Mouse (Mus musculus): Measurements from ENCODE around the gene D930048N14Rik. TPM values are rescaled to one million over a fixed set of nuclear protein-coding genes. Genes with fewer than 3 reads are reported as not detected.

D930048N14Rik gene
- total and polyA plus RNA-seq, 2 experiments from 2014 or later, result 0.08 to 0.78 TPM

DNA sequence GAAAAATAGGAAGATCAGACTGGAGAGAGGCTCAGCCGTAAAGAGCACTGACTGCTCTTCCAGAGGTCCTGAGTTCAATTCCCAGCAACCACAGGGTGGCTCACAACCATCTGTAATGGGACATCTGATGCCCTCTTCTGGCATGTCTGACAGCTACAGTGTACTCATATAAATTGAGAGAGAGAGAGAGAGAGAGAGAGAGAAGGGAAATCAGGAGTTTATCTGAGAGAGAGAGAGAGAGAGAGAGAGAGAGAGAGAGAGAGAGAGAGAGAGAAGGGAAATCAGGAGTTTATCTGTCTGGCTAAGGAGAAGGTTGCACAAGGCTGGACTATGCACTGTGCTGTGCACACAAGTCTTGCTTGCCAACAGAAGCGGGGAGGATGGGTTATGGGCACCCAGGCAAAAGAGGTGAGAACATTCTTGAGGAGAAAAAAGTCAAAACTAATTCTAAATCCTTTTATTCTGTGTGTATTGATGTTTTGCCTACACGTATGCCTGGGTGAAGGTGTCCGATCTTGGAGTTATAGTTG lies 2.2 kb downstream of the D930048N14Rik start:
- TF ChIP-seq CTCF (IDR thresholded peaks at IDR 0.05; ENCODE audit: low read depth) (no peak), EP300 (IDR thresholded peaks at IDR 0.05; ENCODE audit: low read depth) (no peak)
- no peaks in the 10 kb centered on the region for H3K9me3 ChIP-seq (replicated peaks; ENCODE audit: control insufficient read depth, low read length)
- no peak overlapping the region for H3K4me3 ChIP-seq (ENCODE audit: low read depth, low read length)
- ATAC-seq (ENCODE audit: insufficient read depth, low read depth) (no peak), DNase-seq (ENCODE audit: low spot score) (no peak)
- no peak overlapping the region for H3K27ac ChIP-seq (ENCODE audit: low read depth)
- H3K4me2 ChIP-seq (ENCODE audit: low read depth, low read length), result no peak overlapping the region
- no peak overlapping the region for H3K9ac ChIP-seq (replicated peaks; ENCODE audit: low read depth, low read length)
- peaks cover 18% of the 10 kb centered on the region for H3K4me1 ChIP-seq (ENCODE audit: control insufficient read depth, insufficient read depth)
- 88% methylated on average over 4 of the region's 4 CpGs for WGBS
- H3K27me3 ChIP-seq (ENCODE audit: control insufficient read depth, insufficient read depth, low read length), result no peaks in the 10 kb centered on the region
- H3K36me3 ChIP-seq (replicated peaks; ENCODE audit: control insufficient read depth, insufficient read depth, low read length), result no peaks in the 10 kb centered on the region

DNA sequence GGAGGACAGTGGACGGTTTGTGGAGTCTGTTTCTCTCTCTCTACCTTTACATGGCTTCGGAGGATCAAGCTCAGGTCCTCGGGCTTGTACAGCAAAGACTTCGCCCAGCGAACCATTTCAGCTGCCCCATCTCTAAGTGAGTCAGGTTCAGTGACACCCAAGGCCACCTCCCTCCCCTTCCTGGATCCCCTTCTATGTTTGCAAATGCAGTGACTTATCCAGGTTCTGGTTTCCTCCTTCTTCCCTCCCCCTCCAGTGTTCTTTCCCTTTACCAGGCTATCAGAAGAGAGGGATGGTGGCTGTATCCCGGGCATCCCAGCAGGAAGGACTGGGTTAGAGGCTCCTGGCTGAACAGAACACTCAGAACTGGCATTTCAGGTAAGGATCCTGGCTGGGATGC lies 3.0 kb downstream of the D930048N14Rik start:
- Histone ChIP-seq H3K4me1 (ENCODE audit: control insufficient read depth, insufficient read depth) (peaks cover 13% of the 10 kb centered on the region), H3K4me2 (ENCODE audit: low read depth, low read length) (no peak overlapping the region), H3K9me3 (replicated peaks; ENCODE audit: control insufficient read depth, low read length) (no peaks in the 10 kb centered on the region), H3K36me3 (replicated peaks; ENCODE audit: control insufficient read depth, insufficient read depth, low read length) (no peaks in the 10 kb centered on the region), H3K9ac (replicated peaks; ENCODE audit: low read depth, low read length) (no peak overlapping the region), H3K27ac (ENCODE audit: low read depth) (no peak overlapping the region), H3K27me3 (ENCODE audit: control insufficient read depth, insufficient read depth, low read length) (no peaks in the 10 kb centered on the region), H3K4me3 (ENCODE audit: low read depth, low read length) (no peak overlapping the region)
- DNase-seq (ENCODE audit: low spot score) (no peak), ATAC-seq (ENCODE audit: insufficient read depth, low read depth) (no peak)
- 79% methylated on average over 6 of the region's 6 CpGs for WGBS
- TF ChIP-seq EP300 (IDR thresholded peaks at IDR 0.05; ENCODE audit: low read depth) (no peak), CTCF (IDR thresholded peaks at IDR 0.05; ENCODE audit: low read depth) (no peak)

DNA sequence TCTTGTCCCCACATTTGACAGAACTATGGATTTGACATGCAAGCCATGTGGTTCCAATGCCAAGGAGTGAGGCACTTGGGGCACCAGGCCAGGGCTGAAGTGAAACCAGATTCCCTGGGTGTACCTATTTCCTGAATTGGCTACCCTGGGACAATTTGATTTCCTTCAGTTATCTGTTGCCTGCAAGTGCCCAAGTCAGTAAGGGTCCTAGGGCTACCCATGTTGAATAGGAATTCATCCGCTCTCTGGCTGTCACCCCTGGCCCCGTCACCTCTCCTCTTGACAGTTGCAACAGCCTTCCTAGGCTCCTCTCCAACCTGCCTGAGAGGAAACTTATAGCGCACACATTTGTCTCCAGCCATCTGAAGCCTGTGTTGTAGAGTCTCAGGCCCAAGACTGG lies 4.1 kb downstream of the D930048N14Rik start:
- WGBS, result 89% methylated on average over 3 of the region's 3 CpGs
- Histone ChIP-seq H3K27ac (ENCODE audit: low read depth) (no peak overlapping the region), H3K9ac (replicated peaks; ENCODE audit: low read depth, low read length) (no peak overlapping the region), H3K9me3 (replicated peaks; ENCODE audit: control insufficient read depth, low read length) (no peaks in the 10 kb centered on the region), H3K36me3 (replicated peaks; ENCODE audit: control insufficient read depth, insufficient read depth, low read length) (no peaks in the 10 kb centered on the region), H3K4me1 (ENCODE audit: control insufficient read depth, insufficient read depth) (peaks cover 6% of the 10 kb centered on the region; the same call in 1 of the 2 replicates), H3K4me3 (ENCODE audit: low read depth, low read length) (no peak overlapping the region), H3K4me2 (ENCODE audit: low read depth, low read length) (no peak overlapping the region), H3K27me3 (ENCODE audit: control insufficient read depth, insufficient read depth, low read length) (no peaks in the 10 kb centered on the region)
- DNase-seq (ENCODE audit: low spot score), result no peak
- ATAC-seq (ENCODE audit: insufficient read depth, low read depth), result no peak
- no peak for TF ChIP-seq EP300 (IDR thresholded peaks at IDR 0.05; ENCODE audit: low read depth)
- TF ChIP-seq CTCF (IDR thresholded peaks at IDR 0.05; ENCODE audit: low read depth), result no peak

DNA sequence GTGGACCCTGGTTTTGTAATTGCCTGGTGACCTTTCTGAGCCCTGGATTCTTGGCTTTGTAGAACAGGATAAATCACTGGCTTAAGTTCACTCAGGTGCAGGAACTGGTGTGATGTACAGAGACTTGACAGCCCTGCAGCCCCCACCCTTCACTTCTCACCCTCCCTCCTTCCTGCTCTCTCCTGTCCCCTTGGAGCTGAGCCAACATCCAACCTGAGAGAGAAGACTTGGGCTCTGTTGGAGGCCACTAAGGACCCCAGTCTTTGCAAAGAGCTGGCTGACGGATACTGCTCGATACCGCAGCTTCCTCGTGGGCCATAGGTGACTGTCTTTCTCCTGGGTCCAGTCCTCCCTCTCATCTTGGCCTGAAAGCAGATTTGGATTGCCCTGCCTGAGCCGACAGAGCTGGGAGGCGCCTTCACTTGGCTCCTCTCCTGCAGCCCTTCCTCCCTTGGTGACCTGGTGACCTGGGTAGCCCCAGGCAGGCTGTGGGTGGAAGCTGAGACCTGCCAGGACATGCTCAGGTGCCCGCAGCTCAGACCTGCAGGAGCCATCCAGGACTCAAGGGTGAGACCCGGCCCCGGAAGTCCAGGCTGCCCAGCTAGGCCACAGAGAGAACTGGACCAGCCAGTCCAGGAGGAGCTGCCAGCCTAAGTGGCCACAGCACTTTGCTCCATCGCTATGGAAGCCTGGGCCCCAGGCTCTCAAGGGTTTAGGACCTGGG lies 6.2 kb downstream of the D930048N14Rik start:
- Histone ChIP-seq H3K4me3 (ENCODE audit: low read depth, low read length) (no peak overlapping the region), H3K4me2 (ENCODE audit: low read depth, low read length) (no peak overlapping the region), H3K36me3 (replicated peaks; ENCODE audit: control insufficient read depth, insufficient read depth, low read length) (no peaks in the 10 kb centered on the region), H3K9me3 (replicated peaks; ENCODE audit: control insufficient read depth, low read length) (no peaks in the 10 kb centered on the region), H3K27me3 (ENCODE audit: control insufficient read depth, insufficient read depth, low read length) (no peaks in the 10 kb centered on the region), H3K27ac (ENCODE audit: low read depth) (no peak overlapping the region), H3K9ac (replicated peaks; ENCODE audit: low read depth, low read length) (no peak overlapping the region), H3K4me1 (ENCODE audit: control insufficient read depth, insufficient read depth) (peaks cover 3% of the 10 kb centered on the region; the same call in 1 of the 2 replicates)
- WGBS, result 78% methylated on average over 10 of the region's 10 CpGs
- ATAC-seq (ENCODE audit: insufficient read depth, low read depth), result no peak
- no peak for TF ChIP-seq EP300 (IDR thresholded peaks at IDR 0.05; ENCODE audit: low read depth)
- no peak for TF ChIP-seq CTCF (IDR thresholded peaks at IDR 0.05; ENCODE audit: low read depth)
- DNase-seq (ENCODE audit: low spot score), result no peak

DNA sequence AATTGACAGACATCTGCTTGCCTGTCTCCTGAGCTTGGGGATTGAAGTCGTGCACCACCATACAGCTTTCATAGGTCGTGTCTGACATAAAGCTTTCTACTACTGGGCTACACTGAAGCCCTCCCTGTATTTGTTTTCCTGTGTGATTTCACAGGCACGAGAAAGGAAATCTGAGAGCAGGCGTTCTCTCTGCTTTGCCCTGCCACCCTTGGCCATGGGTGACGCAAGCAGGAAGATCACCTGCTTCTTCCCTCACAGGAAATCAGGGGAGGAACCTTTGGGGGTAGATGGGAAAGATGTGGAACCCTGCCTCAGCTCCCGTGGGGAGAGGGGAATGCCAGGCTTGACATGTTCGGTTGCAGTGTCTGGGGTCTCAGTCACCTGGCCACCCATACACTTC lies 7.5 kb downstream of the D930048N14Rik start:
- Histone ChIP-seq H3K9me3 (replicated peaks; ENCODE audit: control insufficient read depth, low read length) (no peaks in the 10 kb centered on the region), H3K27ac (ENCODE audit: low read depth) (no peak overlapping the region), H3K4me3 (ENCODE audit: low read depth, low read length) (no peak overlapping the region), H3K9ac (replicated peaks; ENCODE audit: low read depth, low read length) (0 out of 2 replicates have a peak overlapping the region, but pooled peaks have one; percentile 26), H3K4me1 (ENCODE audit: control insufficient read depth, insufficient read depth) (peaks cover 3% of the 10 kb centered on the region; the same call in 1 of the 2 replicates), H3K27me3 (ENCODE audit: control insufficient read depth, insufficient read depth, low read length) (no peaks in the 10 kb centered on the region), H3K4me2 (ENCODE audit: low read depth, low read length) (no peak overlapping the region), H3K36me3 (replicated peaks; ENCODE audit: control insufficient read depth, insufficient read depth, low read length) (no peaks in the 10 kb centered on the region)
- ATAC-seq (ENCODE audit: insufficient read depth, low read depth) (no peak), DNase-seq (ENCODE audit: low spot score) (no peak)
- whole genome bisulfite sequencing, result 46% methylated on average over 7 of the region's 7 CpGs
- no peak for TF ChIP-seq EP300 (IDR thresholded peaks at IDR 0.05; ENCODE audit: low read depth)

Measured in heart, postnatal 0 days (tissue).